Mouse (Mus musculus) spleen, adult 2 months (tissue): ENCODE measurements at regions not wholly inside any gene's neighbourhood (a gene's known extent, or its start where the extent isn't known, plus 50 kb on each side); places are given as distances from the start of the nearest gene placed in this dataset.

ENCODE experiments used
- CTCF ChIP-seq: fragments of 200-500 bp; IDR thresholded peaks from 2 replicates; pipeline ENCODE4 v1.5.1; 2011; ENCODE audit warnings: mild to moderate bottlenecking, inconsistent platforms; ENCODE audit not compliant: insufficient read depth, insufficient read length, insufficient replicate concordance; ENCODE audit errors: extremely low read depth
- POLR2A ChIP-seq: fragments of 200-500 bp; IDR thresholded peaks from 2 replicates; pipeline ENCODE4 v1.6.1; 2011; ENCODE audit warnings: low read depth, low read length, inconsistent platforms

DNA sequence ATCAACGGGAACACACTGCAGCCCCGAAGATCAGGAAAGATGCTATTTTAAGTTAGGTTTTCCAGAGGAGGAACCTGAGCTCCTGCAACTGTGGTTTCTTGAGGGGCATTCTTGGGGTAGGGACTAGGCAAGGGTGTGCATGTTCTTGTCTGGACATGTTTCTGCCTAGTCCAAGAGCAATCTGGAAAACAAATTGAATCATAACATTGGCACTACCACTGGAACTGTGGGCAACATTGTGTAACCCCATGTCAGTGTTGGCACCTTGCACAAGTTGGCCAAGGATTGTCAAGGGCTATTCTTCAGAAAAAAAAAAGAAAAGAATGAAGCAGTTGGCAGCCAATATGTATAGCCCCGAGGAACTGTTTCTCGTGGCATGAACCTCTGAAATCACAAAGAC, 80.3 kb upstream of the Fam49a start:
- TF ChIP-seq CTCF (no peak), POLR2A (no peak)
